Mouse (Mus musculus) G1E (cell line): ENCODE measurements around the gene Fbxw22. TPM values are rescaled to one million over a fixed set of nuclear protein-coding genes. Genes with fewer than 3 reads are reported as not detected.
"Not testable (repeated sequence)": the region's sequence is repeated elsewhere in the genome, so short reads cannot be mapped to it uniquely, and the experiment has no call there.

Source experiments
- ATAC-seq: 2 replicates; pipeline ENCODE4 v1.8.0; 2016; ENCODE audit warnings: mild to moderate bottlenecking; ENCODE audit not compliant: insufficient number of reproducible peaks, poor library complexity, low FRiP score, severe bottlenecking; ENCODE audit errors: extremely low read depth
- DNase-seq: peaks from one replicate; pipeline ENCODE4 v3.0.0; 2012; ENCODE audit warnings: low spot score
- H3K27me3 ChIP-seq: 2 replicates; pipeline ENCODE4 v1.6.1; 2012; ENCODE audit warnings: mild to moderate bottlenecking, low read length, inconsistent platforms; ENCODE audit not compliant: insufficient read depth
- H3K36me3 ChIP-seq: replicated peaks from 2 replicates; pipeline ENCODE3; 2012; ENCODE audit warnings: mild to moderate bottlenecking, inconsistent platforms
- H3K4me1 ChIP-seq: 2 replicates; pipeline ENCODE4 v1.6.1; 2012; ENCODE audit warnings: low read depth, low read length, inconsistent platforms, mixed read lengths; ENCODE audit not compliant: insufficient read depth
- H3K4me3 ChIP-seq: 2 replicates; pipeline ENCODE4 v1.5.1; 2012; ENCODE audit warnings: low read depth, mild to moderate bottlenecking, inconsistent platforms, low read length, moderate library complexity, mixed read lengths
- H3K9me3 ChIP-seq: replicated peaks from 2 replicates; pipeline ENCODE4 v1.6.1; 2012; ENCODE audit warnings: inconsistent platforms
- CTCF ChIP-seq: IDR thresholded peaks from 2 replicates; pipeline ENCODE4 v1.5.1; 2012; ENCODE audit warnings: low read depth, low read length, inconsistent platforms, mixed read lengths
- GATA1 ChIP-seq: IDR thresholded peaks from 2 replicates; pipeline ENCODE4 v1.6.1; 2012; ENCODE audit warnings: borderline replicate concordance, low read length, inconsistent platforms, mixed read lengths
- GATA2 ChIP-seq: IDR thresholded peaks from 2 replicates; pipeline ENCODE4 v1.6.1; 2012; ENCODE audit warnings: low read depth, low read length, inconsistent platforms, borderline replicate concordance
- POLR2AphosphoS5 ChIP-seq: IDR thresholded peaks from 2 replicates; pipeline ENCODE4 v1.6.1; 2012; ENCODE audit warnings: low read depth, low read length, inconsistent platforms; ENCODE audit not compliant: insufficient replicate concordance
- TAL1 ChIP-seq: conservative IDR thresholded peaks from 2 replicates; pipeline ENCODE4 v1.6.1; 2012; ENCODE audit warnings: low read depth, low read length, inconsistent platforms, mixed read lengths
- polyA plus RNA-seq: library from polyadenylated mRNA; stranded (reverse); fragments of >175 nt; gene quantifications from 2 replicates; pipeline ENCODE4 v1.2.3, GENCODE M21; 2012
- total RNA-seq, 2 experiments: library from RNA; stranded (forward) in 1 of 2; stranded (reverse) in 1 of 2; fragments of 200-1000 nt in 1 of 2; fragments of >200 nt in 1 of 2; fragmentation: Nextera tagmentation in 1 of 2; gene quantifications; 2 replicates each; pipeline ENCODE4 v1.2.3; 2014 to 2017

Fbxw22 gene
- total RNA-seq (2014; fragmentation: Nextera tagmentation) (not detected in 2 replicates), total RNA-seq (2017) (0.06 and 0.11 TPM in 2 replicates), polyA plus RNA-seq (not detected in 2 replicates)

- not testable (repeated sequence) for H3K4me3 ChIP-seq, DNase-seq, H3K9me3 ChIP-seq, H3K4me1 ChIP-seq, H3K27me3 ChIP-seq, ATAC-seq, H3K36me3 ChIP-seq
Observed at GRCm38 (mm10) chr9:109404196-109404595, at the start of gene Fbxw22. TSS of gene Fbxw22 (minus strand) at chr9:109404296.

GRCm38 (mm10) chr9:109449040-109449439 is 44.9 kb upstream of the Fbxw22 start, which contains the start of gene Fbxw16:
TSS of gene Fbxw16 (minus strand) at chr9:109449140.
- no peak for ATAC-seq
- TF ChIP-seq TAL1 = no peak
- TF ChIP-seq CTCF = no peak
- no peak for TF ChIP-seq POLR2AphosphoS5
- TF ChIP-seq GATA1 = no peak
- TF ChIP-seq GATA2 = no peak

GRCm38 (mm10) chr9:109432956-109433355 is 28.9 kb upstream of the Fbxw22 start:
- no peak for TF ChIP-seq CTCF
- TF ChIP-seq GATA1 = no peak
- TF ChIP-seq POLR2AphosphoS5 = no peak
- no peak for TF ChIP-seq GATA2
- TF ChIP-seq TAL1 = no peak
- Histone ChIP-seq H3K4me3 (no peak overlapping the region), H3K27me3 (no peaks in the 10 kb centered on the region), H3K36me3 (no peaks in the 10 kb centered on the region), H3K4me1 (no peaks in the 10 kb centered on the region), H3K9me3 (no peaks in the 10 kb centered on the region)
- ATAC-seq (no peak), DNase-seq (no peak)

More at GRCm38 (mm10) chr9:109449040-109449439, 44.9 kb upstream of the Fbxw22 start, which contains the start of gene Fbxw16:
- Histone ChIP-seq H3K9me3 (no peaks in the 10 kb centered on the region), H3K27me3 (no peaks in the 10 kb centered on the region), H3K4me3 (no peak within 1 kb of the TSS), H3K4me1 (no peaks in the 10 kb centered on the region), H3K36me3 (no peaks in the 10 kb centered on the region)
- no peak for DNase-seq

GRCm38 (mm10) chr9:109339559-109339958 is 64.5 kb downstream of the Fbxw22 start, which contains the start of gene Fbxw28:
TSS of gene Fbxw28 (minus strand) at chr9:109339659.
- not testable (repeated sequence) for DNase-seq, H3K4me1 ChIP-seq, H3K4me3 ChIP-seq, ATAC-seq, H3K27me3 ChIP-seq, H3K36me3 ChIP-seq, H3K9me3 ChIP-seq

Other genes with a start within 250 kb of the Fbxw22 start
- gene Fbxw21, start 242.3 kb downstream of the Fbxw22 start, total RNA-seq (2014; fragmentation: Nextera tagmentation) = not detected in 2 replicates
- 0.11 TPM in 1 of 2 replicates, not detected in the other for gene Fbxw21, start 242.3 kb downstream of the Fbxw22 start, total RNA-seq (2017)
- not detected in 2 replicates for gene Fbxw21, start 242.3 kb downstream of the Fbxw22 start, polyA plus RNA-seq
- not detected in 2 replicates for gene Fbxw13, start 208.3 kb downstream of the Fbxw22 start, total RNA-seq (2014; fragmentation: Nextera tagmentation)
- not detected in 2 replicates for gene Fbxw13, start 208.3 kb downstream of the Fbxw22 start, total RNA-seq (2017)
- gene Fbxw13, start 208.3 kb downstream of the Fbxw22 start, polyA plus RNA-seq = not detected in 2 replicates
- not detected in 2 replicates for gene Fbxw20, start 169.5 kb downstream of the Fbxw22 start, total RNA-seq (2014; fragmentation: Nextera tagmentation)
- 0.06 TPM in 1 of 2 replicates, not detected in the other for gene Fbxw20, start 169.5 kb downstream of the Fbxw22 start, total RNA-seq (2017)
- gene Fbxw20, start 169.5 kb downstream of the Fbxw22 start, polyA plus RNA-seq = not detected in 2 replicates
- not detected in 2 replicates for gene Fbxw14, start 116.6 kb downstream of the Fbxw22 start, total RNA-seq (2014; fragmentation: Nextera tagmentation)
- 0.23 and 0.87 TPM in 2 replicates for gene Fbxw14, start 116.6 kb downstream of the Fbxw22 start, total RNA-seq (2017)
- gene Fbxw14, start 116.6 kb downstream of the Fbxw22 start, polyA plus RNA-seq = not detected in 2 replicates
- not detected in 2 replicates for gene Fbxw28, start 64.6 kb downstream of the Fbxw22 start, total RNA-seq (2014; fragmentation: Nextera tagmentation)
- gene Fbxw28, start 64.6 kb downstream of the Fbxw22 start, total RNA-seq (2017) = not detected in 2 replicates
- gene Fbxw28, start 64.6 kb downstream of the Fbxw22 start, polyA plus RNA-seq = not detected in 2 replicates
- not detected in 2 replicates for gene Fbxw16, start 44.8 kb upstream of the Fbxw22 start, total RNA-seq (2014; fragmentation: Nextera tagmentation)
- gene Fbxw16, start 44.8 kb upstream of the Fbxw22 start, total RNA-seq (2017) = not detected in 2 replicates
- not detected in 2 replicates for gene Fbxw16, start 44.8 kb upstream of the Fbxw22 start, polyA plus RNA-seq
- not detected in 2 replicates for gene Fbxw19, start 91.6 kb upstream of the Fbxw22 start, total RNA-seq (2014; fragmentation: Nextera tagmentation)
- gene Fbxw19, start 91.6 kb upstream of the Fbxw22 start, total RNA-seq (2017) = 0.11 TPM in 1 of 2 replicates, not detected in the other
- gene Fbxw19, start 91.6 kb upstream of the Fbxw22 start, polyA plus RNA-seq = not detected in 2 replicates
- gene Fbxw15, start 164.0 kb upstream of the Fbxw22 start, total RNA-seq (2014; fragmentation: Nextera tagmentation) = not detected in 2 replicates
- not detected in 2 replicates for gene Fbxw15, start 164.0 kb upstream of the Fbxw22 start, total RNA-seq (2017)
- not detected in 2 replicates for gene Fbxw15, start 164.0 kb upstream of the Fbxw22 start, polyA plus RNA-seq
- gene Fbxw24, start 221.8 kb upstream of the Fbxw22 start, total RNA-seq (2014; fragmentation: Nextera tagmentation) = not detected in 2 replicates
- not detected in 2 replicates for gene Fbxw24, start 221.8 kb upstream of the Fbxw22 start, total RNA-seq (2017)
- gene Fbxw24, start 221.8 kb upstream of the Fbxw22 start, polyA plus RNA-seq = not detected in 2 replicates